Mouse (Mus musculus): Measurements from ENCODE around the gene Aplp2. TPM values are rescaled to one million over a fixed set of nuclear protein-coding genes. Genes with fewer than 3 reads are reported as not detected.

Gene Aplp2
- polyA plus RNA-seq, 1 experiment: 427 TPM

GRCm38 (mm10) chr9:31119882-31120532, 91.6 kb downstream of the Aplp2 start:
- TF ChIP-seq POLR2A (IDR thresholded peaks at IDR 0.05; ENCODE audit: borderline replicate concordance, low read depth, low read length) (no peak), CTCF (IDR thresholded peaks at IDR 0.05; ENCODE audit: low read depth, low read length) (no peak)
- H3K4me1 ChIP-seq (ENCODE audit: control insufficient read depth, insufficient read depth, low read length): peaks cover 9% of the 10 kb centered on the region
- H3K27ac ChIP-seq (ENCODE audit: insufficient read depth, low read depth, low read length): no peak overlapping the region
- no peak overlapping the region for H3K4me3 ChIP-seq (ENCODE audit: insufficient read depth, low read length)

- no peak overlapping the region for H3K27ac ChIP-seq (ENCODE audit: insufficient read depth, low read depth, low read length)
- no peak overlapping the region for H3K4me3 ChIP-seq (ENCODE audit: insufficient read depth, low read length)
- TF ChIP-seq POLR2A (IDR thresholded peaks at IDR 0.05; ENCODE audit: borderline replicate concordance, low read depth, low read length) (no peak), CTCF (IDR thresholded peaks at IDR 0.05; ENCODE audit: low read depth, low read length) (no peak)
- peaks cover 9% of the 10 kb centered on the region for H3K4me1 ChIP-seq (ENCODE audit: control insufficient read depth, insufficient read depth, low read length)
These were observed 92.2 kb downstream of the Aplp2 start for GRCm38 (mm10) chr9:31119405-31119804.

GRCm38 (mm10) chr9:31118520-31119298, 92.9 kb downstream of the Aplp2 start:
- Histone ChIP-seq H3K4me3 (ENCODE audit: insufficient read depth, low read length) (no peak overlapping the region), H3K4me1 (ENCODE audit: control insufficient read depth, insufficient read depth, low read length) (peaks cover 9% of the 10 kb centered on the region), H3K27ac (ENCODE audit: insufficient read depth, low read depth, low read length) (no peak overlapping the region)
- TF ChIP-seq CTCF (IDR thresholded peaks at IDR 0.05; ENCODE audit: low read depth, low read length) (no peak), POLR2A (IDR thresholded peaks at IDR 0.05; ENCODE audit: borderline replicate concordance, low read depth, low read length) (no peak)

GRCm38 (mm10) chr9:31117488-31117887, 94.1 kb downstream of the Aplp2 start:
- TF ChIP-seq POLR2A (IDR thresholded peaks at IDR 0.05; ENCODE audit: borderline replicate concordance, low read depth, low read length) (no peak), CTCF (IDR thresholded peaks at IDR 0.05; ENCODE audit: low read depth, low read length) (no peak)
- peaks cover 9% of the 10 kb centered on the region for H3K4me1 ChIP-seq (ENCODE audit: control insufficient read depth, insufficient read depth, low read length)
- H3K27ac ChIP-seq (ENCODE audit: insufficient read depth, low read depth, low read length): no peak overlapping the region
- no peak overlapping the region for H3K4me3 ChIP-seq (ENCODE audit: insufficient read depth, low read length)

- TF ChIP-seq POLR2A (IDR thresholded peaks at IDR 0.05; ENCODE audit: borderline replicate concordance, low read depth, low read length) (no peak), CTCF (IDR thresholded peaks at IDR 0.05; ENCODE audit: low read depth, low read length) (no peak)
- H3K4me3 ChIP-seq (ENCODE audit: insufficient read depth, low read length): no peak overlapping the region
- peaks cover 9% of the 10 kb centered on the region for H3K4me1 ChIP-seq (ENCODE audit: control insufficient read depth, insufficient read depth, low read length)
- no peak overlapping the region for H3K27ac ChIP-seq (ENCODE audit: insufficient read depth, low read depth, low read length)
These were observed 94.5 kb downstream of the Aplp2 start for GRCm38 (mm10) chr9:31117088-31117487.

GRCm38 (mm10) chr9:31115586-31115985, 96.0 kb downstream of the Aplp2 start:
- peaks cover 9% of the 10 kb centered on the region for H3K4me1 ChIP-seq (ENCODE audit: control insufficient read depth, insufficient read depth, low read length)
- TF ChIP-seq POLR2A (IDR thresholded peaks at IDR 0.05; ENCODE audit: borderline replicate concordance, low read depth, low read length) (no peak), CTCF (IDR thresholded peaks at IDR 0.05; ENCODE audit: low read depth, low read length) (no peak)
- no peak overlapping the region for H3K27ac ChIP-seq (ENCODE audit: insufficient read depth, low read depth, low read length)
- no peak overlapping the region for H3K4me3 ChIP-seq (ENCODE audit: insufficient read depth, low read length)

- TF ChIP-seq CTCF (IDR thresholded peaks at IDR 0.05; ENCODE audit: low read depth, low read length) (no peak), POLR2A (IDR thresholded peaks at IDR 0.05; ENCODE audit: borderline replicate concordance, low read depth, low read length) (no peak)
- Histone ChIP-seq H3K4me3 (ENCODE audit: insufficient read depth, low read length) (no peak overlapping the region), H3K27ac (ENCODE audit: insufficient read depth, low read depth, low read length) (no peak overlapping the region), H3K4me1 (ENCODE audit: control insufficient read depth, insufficient read depth, low read length) (no peaks in the 10 kb centered on the region)
These were observed 103.2 kb downstream of the Aplp2 start for GRCm38 (mm10) chr9:31108464-31108863.

Other genes starting within 250 kb of the Aplp2 start
- 21.1 and 24.3 TPM in 2 replicates for gene Zbtb44, start 181.2 kb downstream of the Aplp2 start, polyA plus RNA-seq (2012; ENCODE audit: insufficient read depth, insufficient read length, missing spikeins)
- gene St14, start 80.0 kb downstream of the Aplp2 start, polyA plus RNA-seq (2012; ENCODE audit: insufficient read depth, insufficient read length, missing spikeins): 0.64 and 1.4 TPM in 2 replicates
- 6.3 and 8.3 TPM in 2 replicates for gene Prdm10, start 68.7 kb upstream of the Aplp2 start, polyA plus RNA-seq (2012; ENCODE audit: insufficient read depth, insufficient read length, missing spikeins)
- 13.1 and 14.2 TPM in 2 replicates for gene Nfrkb, start 174.4 kb upstream of the Aplp2 start, polyA plus RNA-seq (2012; ENCODE audit: insufficient read depth, insufficient read length, missing spikeins)